ENCODE assay signal across 7 mouse cellular contexts in genomic region chr11:97025721-97026344, GRCm38 (mm10). TPM values are rescaled to one million over a fixed set of nuclear protein-coding genes. Genes with fewer than 3 reads are reported as not detected.
DNase-seq lines count a peak whose midpoint lies in the region; ATAC-seq lines count a peak whose summit lies in the region.

No protein-coding gene starts in this region.

- ATAC-seq in limb, embryonic 11.5 days (ENCODE audit: insufficient number of reproducible peaks, low FRiP score, low TSS enrichment, low read depth), result 0 out of 2 replicates have a peak, but pooled peaks have one; percentile 10
- peak; percentile 25 for ATAC-seq in midbrain, embryonic 13.5 days

- H3K4me2 ChIP-seq in limb, embryonic 11.5 days (ENCODE audit: low read depth, severe bottlenecking), result peak overlapping the region; percentile 52
- H3K4me2 ChIP-seq in midbrain, embryonic 13.5 days (replicated peaks), result peak overlapping the region; percentile 51

- peak overlapping the region; percentile 84 for H3K27ac ChIP-seq in embryonic facial prominence, embryonic 10.5 days (replicated peaks)
- H3K27ac ChIP-seq in limb, embryonic 11.5 days (replicated peaks; ENCODE audit: low read depth, low read length), result peak overlapping the region; percentile 77
- H3K27ac ChIP-seq in midbrain, embryonic 13.5 days, result 0 out of 2 replicates have a peak overlapping the region, but pooled peaks have one; percentile 19

- peak overlapping the region; percentile 54 for H3K4me3 ChIP-seq in embryonic facial prominence, embryonic 10.5 days
- peak overlapping the region; percentile 23 for H3K4me3 ChIP-seq in limb, embryonic 11.5 days (ENCODE audit: low read depth, low read length)
- H3K4me3 ChIP-seq in midbrain, embryonic 13.5 days (replicated peaks), result peak overlapping the region; percentile 23

- no peaks in the 10 kb centered on the region for H3K36me3 ChIP-seq in embryonic facial prominence, embryonic 10.5 days (replicated peaks)
- no peaks in the 10 kb centered on the region for H3K36me3 ChIP-seq in limb, embryonic 11.5 days (ENCODE audit: control insufficient read depth, insufficient read depth, low read length)
- no peaks in the 10 kb centered on the region for H3K36me3 ChIP-seq in midbrain, embryonic 13.5 days

- peaks cover 56% of the 10 kb centered on the region for H3K4me1 ChIP-seq in embryonic facial prominence, embryonic 10.5 days
- peaks cover 22% of the 10 kb centered on the region for H3K4me1 ChIP-seq in limb, embryonic 11.5 days (ENCODE audit: control insufficient read depth, insufficient read depth, low read length)
- H3K4me1 ChIP-seq in midbrain, embryonic 13.5 days (replicated peaks), result peaks cover 38% of the 10 kb centered on the region

- WGBS in embryonic facial prominence, embryonic 10.5 days, result under 1% methylated on average over 17 of the region's 17 CpGs
- WGBS in limb, embryonic 11.5 days, result 3% methylated on average over 17 of the region's 17 CpGs
- WGBS in midbrain, embryonic 13.5 days, result under 1% methylated on average over 17 of the region's 17 CpGs

- peaks cover 51% of the 10 kb centered on the region for H3K27me3 ChIP-seq in embryonic facial prominence, embryonic 10.5 days (replicated peaks; ENCODE audit: low read depth, poor library complexity, severe bottlenecking)
- H3K27me3 ChIP-seq in limb, embryonic 11.5 days (ENCODE audit: control insufficient read depth, insufficient read depth, low read length), result peaks cover 31% of the 10 kb centered on the region
- peaks cover 46% of the 10 kb centered on the region for H3K27me3 ChIP-seq in midbrain, embryonic 13.5 days

- peak overlapping the region; percentile 65 for H3K9ac ChIP-seq in limb, embryonic 11.5 days (ENCODE audit: low read length)
- peak overlapping the region; percentile 44; the same call in 1 of the 2 replicates for H3K9ac ChIP-seq in midbrain, embryonic 13.5 days (replicated peaks)

- no peaks in the 10 kb centered on the region for H3K9me3 ChIP-seq in embryonic facial prominence, embryonic 10.5 days
- no peaks in the 10 kb centered on the region for H3K9me3 ChIP-seq in limb, embryonic 11.5 days (ENCODE audit: control insufficient read depth, low read length)
- H3K9me3 ChIP-seq in midbrain, embryonic 13.5 days, result no peaks in the 10 kb centered on the region

- peak; percentile 92 for DNase-seq in adrenal gland, postnatal 10 days
- peak; percentile 93 for DNase-seq in embryonic facial prominence, embryonic 10.5 days (ENCODE audit: low spot score)
- DNase-seq in heart, adult 11 months, result peak; percentile 98
- DNase-seq in kidney, adult 11 months, result peak; percentile 76
- DNase-seq in limb, embryonic 11.5 days (ENCODE audit: low spot score), result peak; percentile 93
- DNase-seq in spleen, adult 12 weeks (ENCODE audit: low spot score), result peak; percentile 79

RNA-seq across cellular contexts. Expression of gene Scrn2, which starts 3.9 kb away (rescaled TPM):
- total RNA-seq in adrenal gland, postnatal 10 days (2021), result 10 to 100 TPM; 22.5 to 25.9 TPM
- 43.5 and 43.8 TPM in 2 replicates for polyA plus RNA-seq in embryonic facial prominence, embryonic 10.5 days (2016; fragmentation: Nextera tagmentation; extraction: Ambion mirVana)
- 31.9 and 34.4 TPM in 2 replicates for polyA plus RNA-seq in limb, embryonic 11.5 days (2014; fragmentation: Nextera tagmentation; extraction: Ambion mirVana)
- polyA plus RNA-seq in midbrain, embryonic 13.5 days (2015; fragmentation: Nextera tagmentation; extraction: Ambion mirVana), result 18.4 and 18.6 TPM in 2 replicates

RNA-seq across cellular contexts. Expression of gene Sp6, which starts 12.6 kb away (rescaled TPM):
- total RNA-seq in adrenal gland, postnatal 10 days (2021), result under 1 TPM; 0.18 to 0.30 TPM
- 4.4 and 7.4 TPM in 2 replicates for polyA plus RNA-seq in embryonic facial prominence, embryonic 10.5 days (2016; fragmentation: Nextera tagmentation; extraction: Ambion mirVana)
- polyA plus RNA-seq in limb, embryonic 11.5 days (2014; fragmentation: Nextera tagmentation; extraction: Ambion mirVana), result 2.1 and 2.4 TPM in 2 replicates
- polyA plus RNA-seq in midbrain, embryonic 13.5 days (2015; fragmentation: Nextera tagmentation; extraction: Ambion mirVana), result 0.07 and 0.13 TPM in 2 replicates

RNA-seq across cellular contexts. Expression of gene Lrrc46, which starts 15.4 kb away (rescaled TPM):
- total RNA-seq in adrenal gland, postnatal 10 days (2021), result 1 to 10 TPM; 1.0 to 1.1 TPM
- 1.2 TPM in 2 replicates for polyA plus RNA-seq in embryonic facial prominence, embryonic 10.5 days (2016; fragmentation: Nextera tagmentation; extraction: Ambion mirVana)
- polyA plus RNA-seq in limb, embryonic 11.5 days (2014; fragmentation: Nextera tagmentation; extraction: Ambion mirVana), result 0.79 and 1.4 TPM in 2 replicates
- 2.5 and 3.2 TPM in 2 replicates for polyA plus RNA-seq in midbrain, embryonic 13.5 days (2015; fragmentation: Nextera tagmentation; extraction: Ambion mirVana)

RNA-seq across cellular contexts. Expression of gene Mrpl10, which starts 15.5 kb away (rescaled TPM):
- 100 to 1,000 TPM; 137 to 139 TPM for total RNA-seq in adrenal gland, postnatal 10 days (2021)
- 86.6 and 89.9 TPM in 2 replicates for polyA plus RNA-seq in embryonic facial prominence, embryonic 10.5 days (2016; fragmentation: Nextera tagmentation; extraction: Ambion mirVana)
- polyA plus RNA-seq in limb, embryonic 11.5 days (2014; fragmentation: Nextera tagmentation; extraction: Ambion mirVana), result 93.0 and 96.5 TPM in 2 replicates
- 58.2 and 62.0 TPM in 2 replicates for polyA plus RNA-seq in midbrain, embryonic 13.5 days (2015; fragmentation: Nextera tagmentation; extraction: Ambion mirVana)

RNA-seq across cellular contexts. Expression of gene Osbpl7, which starts 24.6 kb away (rescaled TPM):
- 10 to 100 TPM; 10.2 to 13.2 TPM for total RNA-seq in adrenal gland, postnatal 10 days (2021)
- 9.7 and 10.0 TPM in 2 replicates for polyA plus RNA-seq in embryonic facial prominence, embryonic 10.5 days (2016; fragmentation: Nextera tagmentation; extraction: Ambion mirVana)
- polyA plus RNA-seq in limb, embryonic 11.5 days (2014; fragmentation: Nextera tagmentation; extraction: Ambion mirVana), result 5.8 and 6.3 TPM in 2 replicates
- polyA plus RNA-seq in midbrain, embryonic 13.5 days (2015; fragmentation: Nextera tagmentation; extraction: Ambion mirVana), result 11.3 and 11.8 TPM in 2 replicates

Comparison
In these comparisons a context has a peak if more than half of its experiments do, and no peak if none do; other contexts are left out.
1. Peak in every context shown above with its lines: DNase-seq, ATAC-seq, H3K4me3 ChIP-seq and H3K27ac ChIP-seq.
2. H3K27ac ChIP-seq: peak in every context shown above with its lines; median percentile 84 in embryonic facial prominence, embryonic 10.5 days; 77 in limb, embryonic 11.5 days; 19 in midbrain, embryonic 13.5 days.